Mouse (Mus musculus) Muller cell, postnatal 12 days (primary cell): Measurements from ENCODE around the gene Olfr736.

Source experiments
- DNase-seq: peaks from one replicate; pipeline ENCODE4 v3.0.0-alpha.2; 2015; ENCODE audit errors: inconsistent ontology term

Olfr736 gene

GRCm38 (mm10) chr14:50380863-50381262 lies at the start of gene Olfr736:
TSS of gene Olfr736 (plus strand) at chr14:50381163.
- DNase-seq, result no peak

DNA sequence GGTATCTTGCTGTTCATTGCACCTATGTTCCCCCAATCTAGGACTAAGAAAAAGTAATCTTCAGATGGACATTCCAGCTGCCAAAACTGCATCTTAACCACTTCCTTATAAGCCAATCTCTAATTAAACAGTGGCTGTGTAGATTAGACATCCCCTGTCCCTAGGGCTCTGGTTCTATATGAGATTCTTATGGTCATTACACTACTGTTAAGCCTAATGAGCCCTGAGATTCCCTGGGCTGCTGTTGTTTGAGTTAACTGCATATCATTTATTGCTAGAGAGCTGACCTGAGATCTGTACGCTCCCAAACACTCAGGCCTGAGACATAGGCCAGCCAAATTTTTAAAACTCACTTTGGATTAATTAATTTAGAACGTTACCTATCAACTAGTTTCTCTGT lies 32.2 kb upstream of the Olfr736 start, which contains the start of gene Olfr735:
Olfr735 (minus strand) TSS at position 77 of the 400 bp plus-strand sequence.
- DNase-seq, result no peak

- DNase-seq, result peak; percentile 24
Observed at GRCm38 (mm10) chr14:50352438-50352837, 28.5 kb upstream of the Olfr736 start.

DNA sequence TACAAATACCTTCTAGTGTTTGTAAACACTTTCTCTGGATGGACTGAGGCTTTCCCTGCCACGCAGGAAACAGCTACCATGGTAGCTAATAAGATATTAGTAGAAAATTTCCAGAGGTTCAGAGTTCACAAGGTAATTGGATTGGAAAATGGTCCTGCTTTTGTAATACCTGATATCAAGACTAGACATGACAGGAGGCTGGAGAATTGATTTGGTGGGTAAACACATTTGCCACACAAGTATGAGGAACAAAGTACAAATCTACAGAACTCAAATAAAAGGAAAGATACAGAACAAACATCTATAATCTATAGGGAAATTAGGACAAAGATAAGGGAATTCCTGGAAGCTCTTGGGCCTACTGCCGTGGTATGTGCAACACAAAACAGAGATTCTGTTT lies 24.2 kb upstream of the Olfr736 start:
- DNase-seq, result no peak

DNA sequence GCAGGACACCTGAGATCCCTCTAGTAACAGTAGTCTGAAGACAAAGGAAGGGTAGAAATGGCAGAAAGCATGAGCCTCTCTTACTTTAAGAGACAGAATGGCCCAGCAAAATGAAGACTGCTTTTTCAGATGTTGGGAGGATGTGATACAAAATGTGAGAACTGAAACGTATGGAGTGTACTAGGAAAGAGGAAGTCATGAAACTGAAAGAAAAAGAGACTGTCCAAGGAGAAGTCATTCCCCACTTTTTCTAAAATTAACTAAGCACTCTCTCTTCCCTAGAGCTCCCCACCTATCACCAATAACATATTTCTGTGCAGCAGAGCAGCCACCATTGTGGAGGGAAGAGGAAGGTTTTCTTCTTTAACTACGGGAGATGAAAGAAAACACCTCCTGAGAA lies 23.4 kb upstream of the Olfr736 start, which contains the start of gene Tlr11:
Tlr11 (plus strand) TSS at position 322 of the 400 bp plus-strand sequence.
- no peak for DNase-seq

DNA sequence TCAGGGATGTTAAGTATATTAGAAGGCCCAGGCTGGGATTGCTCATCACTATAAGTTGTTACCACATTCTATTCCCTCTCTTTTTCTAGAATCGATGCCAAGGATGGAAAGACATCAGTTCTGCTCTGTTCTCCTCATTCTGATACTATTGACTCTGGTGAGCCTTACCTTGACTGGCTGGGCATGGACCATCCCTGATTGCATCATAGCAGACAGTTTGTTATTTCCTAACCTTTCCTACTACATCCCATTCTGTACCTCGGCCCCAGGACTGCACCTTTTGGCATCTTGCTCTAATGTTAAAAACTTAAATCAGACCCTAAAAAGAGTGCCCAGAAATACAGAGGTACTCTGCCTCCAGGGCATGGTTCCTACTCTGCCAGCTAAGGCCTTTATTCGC lies 20.5 kb upstream of the Olfr736 start:
- no peak for DNase-seq

- DNase-seq, result no peak
Observed at GRCm38 (mm10) chr14:50363561-50363960, 17.4 kb upstream of the Olfr736 start.

DNA sequence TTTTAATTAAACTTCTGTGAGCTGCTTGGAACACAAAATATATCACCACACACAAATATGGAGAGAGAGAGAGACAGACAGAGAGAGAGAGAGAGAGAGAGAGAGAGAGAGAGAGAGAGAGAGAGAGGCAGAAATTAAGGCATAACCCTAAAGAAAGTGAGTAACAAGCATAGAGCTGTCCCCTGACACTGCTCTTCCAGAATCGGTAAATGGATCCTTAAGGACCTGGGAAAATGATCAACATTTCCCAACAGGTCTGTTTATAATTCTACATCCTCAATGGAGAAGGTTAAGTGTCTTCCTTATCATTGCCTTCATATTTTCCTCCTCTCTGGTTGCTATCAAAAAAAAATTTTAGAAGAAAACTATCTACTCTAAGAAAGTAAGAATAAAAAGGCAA lies 26.3 kb downstream of the Olfr736 start, which contains the start of gene Olfr738:
Olfr738 (plus strand) TSS at position 301 of the 400 bp plus-strand sequence.
- DNase-seq, result no peak

GRCm38 (mm10) chr14:50418326-50418725 lies 37.4 kb downstream of the Olfr736 start, which contains the start of gene Olfr739:
TSS of gene Olfr739 (plus strand) at chr14:50418626.
- no peak for DNase-seq
